Mouse (Mus musculus): ENCODE data around the gene Krt36. TPM values are rescaled to one million over a fixed set of nuclear protein-coding genes. Genes with fewer than 3 reads are reported as not detected.

The Krt36 gene
- 0.13 and 0.16 TPM in 2 replicates for total RNA-seq (2012; rRNA removed)

DNA sequence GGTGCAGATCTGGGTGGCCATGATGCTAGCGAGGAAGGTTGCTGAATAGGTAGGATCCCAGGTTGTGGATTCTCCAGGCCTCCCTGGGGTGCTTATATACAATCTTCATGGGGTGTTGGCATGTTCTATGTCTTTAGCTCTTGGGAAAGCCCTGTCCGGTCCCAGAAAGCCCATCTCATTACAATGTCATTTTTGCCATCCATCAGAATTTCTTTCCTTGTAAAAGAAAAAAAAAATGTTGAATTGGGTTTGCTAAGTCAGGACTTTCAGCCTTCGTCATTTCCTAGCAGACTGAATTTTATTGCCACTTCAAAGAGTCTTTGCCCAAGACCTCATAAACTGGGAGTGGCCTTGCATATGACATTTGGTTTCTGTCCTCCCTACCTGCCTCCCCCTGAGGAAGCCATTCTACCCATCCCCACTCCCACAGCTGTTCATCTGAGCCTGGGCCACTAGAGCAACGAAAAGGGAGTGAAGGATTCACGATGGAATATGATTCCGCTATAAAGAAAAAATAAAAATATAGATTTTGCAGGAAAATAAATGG, at the start of gene Krt36:
Gene Krt36 (minus strand): TSS at position 51 of the 547 bp plus-strand sequence.
- H3K36me3 ChIP-seq (ENCODE audit: control insufficient read depth, insufficient read depth, low read length, poor library complexity, severe bottlenecking): no peaks in the 10 kb centered on the region
- H3K9me3 ChIP-seq (ENCODE audit: control insufficient read depth, insufficient read depth, low read depth, low read length): no peaks in the 10 kb centered on the region
- H3K4me1 ChIP-seq (ENCODE audit: control insufficient read depth in 2 of 2, insufficient read depth in 2 of 2, low read length in 2 of 2, poor library complexity in 1 of 2): no peaks in the 10 kb centered on the region
- H3K9ac ChIP-seq (ENCODE audit: insufficient read depth, low read depth, low read length, poor library complexity, severe bottlenecking): no peak within 1 kb of the TSS
- TF ChIP-seq MAFK (IDR thresholded peaks at IDR 0.05; ENCODE audit: insufficient read depth, low read depth, low read length) (no peak), HCFC1 (IDR thresholded peaks at IDR 0.05; ENCODE audit: borderline replicate concordance, insufficient read depth, low read length) (no peak)
- H3K4me3 ChIP-seq (ENCODE audit: insufficient read depth in 1 of 2, low read depth in 1 of 2, low read length in 2 of 2, poor library complexity in 1 of 2, severe bottlenecking in 1 of 2): no peak within 1 kb of the TSS
- DNase-seq (ENCODE audit: low read depth, low spot score): no peak
- H3K27ac ChIP-seq (ENCODE audit: insufficient read depth, low read depth, low read length, poor library complexity, severe bottlenecking): no peak within 1 kb of the TSS
- in situ Hi-C loops (cut with MboI; ENCODE audit: low sequenced_read_pairs in 2 of 2, unreplicated experiment in 2 of 2): no loop called here

DNA sequence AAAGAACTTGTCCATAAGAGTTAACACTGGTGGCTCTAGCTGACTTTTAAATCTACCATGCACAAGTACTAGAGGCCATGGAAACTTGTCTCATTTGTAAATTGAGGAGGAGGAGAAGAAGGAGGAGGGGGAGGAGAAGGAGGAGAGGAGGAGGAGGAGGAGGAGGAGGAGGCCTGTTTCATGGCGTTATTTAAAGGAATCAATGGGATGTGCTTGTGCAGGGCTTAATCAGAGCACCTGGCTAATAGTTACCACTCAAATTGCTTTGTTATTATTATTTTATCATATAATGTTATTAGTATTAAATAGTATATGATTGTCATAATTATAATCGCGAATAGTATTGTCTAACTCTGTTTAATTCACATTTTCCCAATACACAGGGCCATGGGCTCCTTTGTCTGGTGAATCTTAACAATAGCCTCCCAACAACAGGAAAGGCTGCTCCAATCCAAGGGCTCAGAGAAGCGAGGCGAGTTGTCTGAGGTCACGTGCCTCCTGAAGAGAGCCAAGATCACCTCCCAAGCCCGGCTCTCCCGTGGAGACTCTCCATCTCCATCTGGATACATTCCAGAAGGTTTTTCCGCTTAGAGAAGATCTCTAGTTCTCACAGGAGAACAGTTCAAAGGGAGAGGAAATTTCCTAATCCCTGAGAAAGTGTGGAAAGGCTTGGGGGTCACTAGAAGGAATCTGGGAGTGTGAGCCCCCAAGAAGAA, 43.3 kb upstream of the Krt36 start, which contains the start of gene Krt19:
Gene Krt19 (minus strand): TSS at position 51 of the 716 bp plus-strand sequence.
- H3K4me3 ChIP-seq (ENCODE audit: insufficient read depth in 1 of 2, low read depth in 1 of 2, low read length in 2 of 2, poor library complexity in 1 of 2, severe bottlenecking in 1 of 2): no peak within 1 kb of the TSS
- in situ Hi-C loops (cut with MboI; ENCODE audit: low sequenced_read_pairs in 2 of 2, unreplicated experiment in 2 of 2): no loop called here
- no peak within 1 kb of the TSS for H3K9ac ChIP-seq (ENCODE audit: insufficient read depth, low read depth, low read length, poor library complexity, severe bottlenecking)
- no peak within 1 kb of the TSS for H3K27ac ChIP-seq (ENCODE audit: insufficient read depth, low read depth, low read length, poor library complexity, severe bottlenecking)
- no peaks in the 10 kb centered on the region for H3K36me3 ChIP-seq (ENCODE audit: control insufficient read depth, insufficient read depth, low read length, poor library complexity, severe bottlenecking)
- H3K4me1 ChIP-seq (ENCODE audit: control insufficient read depth in 2 of 2, insufficient read depth in 2 of 2, low read length in 2 of 2, poor library complexity in 1 of 2): peaks cover 4 to 8% of the 10 kb centered on the region in 2 experiments; a peak in 2 of 4 replicates
- TF ChIP-seq HCFC1 (IDR thresholded peaks at IDR 0.05; ENCODE audit: borderline replicate concordance, insufficient read depth, low read length) (no peak), ZC3H11A (IDR thresholded peaks at IDR 0.05; ENCODE audit: borderline replicate concordance, low read depth, low read length) (no peak), CHD2 (IDR thresholded peaks at IDR 0.05; ENCODE audit: low read depth, low read length) (no peak), ZNF384 (IDR thresholded peaks at IDR 0.05; ENCODE audit: low read depth, low read length) (no peak), MAFK (IDR thresholded peaks at IDR 0.05; ENCODE audit: insufficient read depth, low read depth, low read length) (no peak)
- no peaks in the 10 kb centered on the region for H3K9me3 ChIP-seq (ENCODE audit: control insufficient read depth, insufficient read depth, low read depth, low read length)
- DNase-seq (ENCODE audit: low read depth, low spot score): no peak

DNA sequence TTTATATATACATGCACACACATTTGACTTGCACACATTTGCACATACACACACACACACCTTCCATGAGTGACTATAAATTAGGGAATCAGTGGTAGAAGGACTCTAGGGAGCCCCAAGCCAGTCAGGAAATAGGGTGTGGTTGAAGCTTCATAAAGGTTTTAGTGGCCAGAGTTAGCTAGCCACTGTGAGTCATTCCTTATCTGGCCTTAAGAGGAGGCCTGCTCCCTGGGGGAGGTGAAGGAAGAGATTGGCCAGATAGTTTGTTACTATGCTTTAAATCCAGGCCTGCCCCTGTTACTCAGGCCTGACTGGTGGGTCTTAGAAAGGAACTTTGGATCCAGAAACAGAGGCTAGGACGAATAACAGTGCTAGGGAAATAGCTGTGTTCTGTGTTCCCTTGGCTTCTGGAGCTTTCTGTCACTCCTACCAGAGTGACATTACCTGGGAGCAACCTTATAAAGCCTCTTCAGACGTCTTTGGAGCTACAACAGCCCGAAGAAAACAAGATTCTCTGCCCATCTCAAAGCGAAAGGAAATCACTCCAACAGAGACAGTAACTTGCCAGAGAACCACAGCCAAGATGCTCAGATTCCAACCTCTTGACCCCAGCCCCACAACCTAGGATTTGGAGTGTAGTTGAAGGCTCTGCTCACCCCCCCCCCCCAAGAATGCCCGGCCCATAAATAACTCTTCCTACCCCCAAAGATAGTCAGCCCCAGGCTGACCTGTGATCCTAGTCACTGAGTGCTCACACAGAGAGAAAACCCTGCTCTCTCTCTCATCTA, 42.3 kb upstream of the Krt36 start:
- no peak overlapping the region for H3K4me3 ChIP-seq (ENCODE audit: insufficient read depth in 1 of 2, low read depth in 1 of 2, low read length in 2 of 2, poor library complexity in 1 of 2, severe bottlenecking in 1 of 2)

DNA sequence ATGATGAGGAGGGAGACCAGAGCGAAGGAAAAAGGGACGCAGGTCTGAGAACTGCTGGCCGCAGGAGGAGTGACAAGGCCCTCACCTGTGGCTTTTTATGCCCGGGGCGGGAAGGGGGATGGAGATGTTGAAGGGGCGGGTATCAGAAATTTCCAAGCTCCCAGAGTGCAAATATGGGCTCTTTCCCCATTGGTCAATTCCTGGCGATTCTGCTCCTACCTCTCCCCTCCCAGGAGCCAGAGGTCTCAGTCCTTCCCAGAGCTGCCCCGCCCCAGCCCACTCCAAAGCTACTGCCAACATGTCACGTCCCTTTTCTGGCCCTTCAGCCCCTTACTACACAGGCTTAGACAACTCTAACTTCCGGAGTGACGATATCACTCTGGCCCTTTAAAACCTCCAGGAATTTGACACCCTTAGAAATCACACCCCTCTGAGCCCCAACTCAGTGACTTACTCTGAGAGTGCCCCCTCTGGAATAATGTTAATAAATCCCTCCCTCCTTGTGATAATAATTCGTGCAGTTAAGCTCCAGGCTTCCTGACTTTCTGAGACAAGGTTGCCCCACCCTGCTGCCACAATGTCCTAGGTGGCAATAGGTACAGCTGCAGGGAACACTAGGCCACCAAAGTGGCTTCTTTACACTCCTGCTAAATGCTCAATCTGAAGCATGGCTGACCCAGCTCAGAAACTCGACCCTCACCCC, 40.6 kb upstream of the Krt36 start:
- no peaks in the 10 kb centered on the region for H3K9me3 ChIP-seq (ENCODE audit: control insufficient read depth, insufficient read depth, low read depth, low read length)
- TF ChIP-seq ZC3H11A (IDR thresholded peaks at IDR 0.05; ENCODE audit: borderline replicate concordance, low read depth, low read length) (no peak), HCFC1 (IDR thresholded peaks at IDR 0.05; ENCODE audit: borderline replicate concordance, insufficient read depth, low read length) (no peak), ZNF384 (IDR thresholded peaks at IDR 0.05; ENCODE audit: low read depth, low read length) (no peak), CHD2 (IDR thresholded peaks at IDR 0.05; ENCODE audit: low read depth, low read length) (no peak), MAFK (IDR thresholded peaks at IDR 0.05; ENCODE audit: insufficient read depth, low read depth, low read length) (no peak)
- H3K4me3 ChIP-seq (ENCODE audit: insufficient read depth in 1 of 2, low read depth in 1 of 2, low read length in 2 of 2, poor library complexity in 1 of 2, severe bottlenecking in 1 of 2): peak overlapping the region; percentile 62 to 66
- H3K36me3 ChIP-seq (ENCODE audit: control insufficient read depth, insufficient read depth, low read length, poor library complexity, severe bottlenecking): no peaks in the 10 kb centered on the region
- H3K27ac ChIP-seq (ENCODE audit: insufficient read depth, low read depth, low read length, poor library complexity, severe bottlenecking): no peak overlapping the region
- DNase-seq (ENCODE audit: low read depth, low spot score): no peak
- H3K4me1 ChIP-seq (ENCODE audit: control insufficient read depth in 2 of 2, insufficient read depth in 2 of 2, low read length in 2 of 2, poor library complexity in 1 of 2): peaks cover 4 to 6% of the 10 kb centered on the region in 2 experiments; a peak in 2 of 4 replicates
- in situ Hi-C loops (cut with MboI; ENCODE audit: low sequenced_read_pairs in 2 of 2, unreplicated experiment in 2 of 2): no loop called here
- no peak overlapping the region for H3K9ac ChIP-seq (ENCODE audit: insufficient read depth, low read depth, low read length, poor library complexity, severe bottlenecking)

More for the DNA sequence above, 42.3 kb upstream of the Krt36 start:
- in situ Hi-C loops (cut with MboI; ENCODE audit: low sequenced_read_pairs in 2 of 2, unreplicated experiment in 2 of 2): no loop called here
- H3K27ac ChIP-seq (ENCODE audit: insufficient read depth, low read depth, low read length, poor library complexity, severe bottlenecking): no peak overlapping the region
- no peaks in the 10 kb centered on the region for H3K36me3 ChIP-seq (ENCODE audit: control insufficient read depth, insufficient read depth, low read length, poor library complexity, severe bottlenecking)
- peaks cover 4 to 6% of the 10 kb centered on the region in 2 experiments; a peak in 2 of 4 replicates for H3K4me1 ChIP-seq (ENCODE audit: control insufficient read depth in 2 of 2, insufficient read depth in 2 of 2, low read length in 2 of 2, poor library complexity in 1 of 2)
- no peak for DNase-seq (ENCODE audit: low read depth, low spot score)
- no peak overlapping the region for H3K9ac ChIP-seq (ENCODE audit: insufficient read depth, low read depth, low read length, poor library complexity, severe bottlenecking)
- H3K9me3 ChIP-seq (ENCODE audit: control insufficient read depth, insufficient read depth, low read depth, low read length): no peaks in the 10 kb centered on the region
- no peak for TF ChIP-seq HCFC1 (IDR thresholded peaks at IDR 0.05; ENCODE audit: borderline replicate concordance, insufficient read depth, low read length)
- no peak for TF ChIP-seq CHD2 (IDR thresholded peaks at IDR 0.05; ENCODE audit: low read depth, low read length)
- TF ChIP-seq MAFK (IDR thresholded peaks at IDR 0.05; ENCODE audit: insufficient read depth, low read depth, low read length): no peak
- TF ChIP-seq ZC3H11A (IDR thresholded peaks at IDR 0.05; ENCODE audit: borderline replicate concordance, low read depth, low read length): no peak
- no peak for TF ChIP-seq ZNF384 (IDR thresholded peaks at IDR 0.05; ENCODE audit: low read depth, low read length)
